Mouse (Mus musculus) frontal cortex, postnatal 10 days (tissue): ENCODE results near the gene B3galt4.
A peak's percentile ranks its signal among the peaks of the same experiment; 100 is the strongest.
"Not testable (repeated sequence)": the region's sequence is repeated elsewhere in the genome, so short reads cannot be mapped to it uniquely, and the experiment has no call there.

Experiments
- DNase-seq, 2 experiments: peaks; one replicate each; pipeline ENCODE4 v3.0.0; 2022; ENCODE audit warnings: low spot score in 2 of 2, mixed read lengths in 1 of 2

B3galt4 gene

DNA sequence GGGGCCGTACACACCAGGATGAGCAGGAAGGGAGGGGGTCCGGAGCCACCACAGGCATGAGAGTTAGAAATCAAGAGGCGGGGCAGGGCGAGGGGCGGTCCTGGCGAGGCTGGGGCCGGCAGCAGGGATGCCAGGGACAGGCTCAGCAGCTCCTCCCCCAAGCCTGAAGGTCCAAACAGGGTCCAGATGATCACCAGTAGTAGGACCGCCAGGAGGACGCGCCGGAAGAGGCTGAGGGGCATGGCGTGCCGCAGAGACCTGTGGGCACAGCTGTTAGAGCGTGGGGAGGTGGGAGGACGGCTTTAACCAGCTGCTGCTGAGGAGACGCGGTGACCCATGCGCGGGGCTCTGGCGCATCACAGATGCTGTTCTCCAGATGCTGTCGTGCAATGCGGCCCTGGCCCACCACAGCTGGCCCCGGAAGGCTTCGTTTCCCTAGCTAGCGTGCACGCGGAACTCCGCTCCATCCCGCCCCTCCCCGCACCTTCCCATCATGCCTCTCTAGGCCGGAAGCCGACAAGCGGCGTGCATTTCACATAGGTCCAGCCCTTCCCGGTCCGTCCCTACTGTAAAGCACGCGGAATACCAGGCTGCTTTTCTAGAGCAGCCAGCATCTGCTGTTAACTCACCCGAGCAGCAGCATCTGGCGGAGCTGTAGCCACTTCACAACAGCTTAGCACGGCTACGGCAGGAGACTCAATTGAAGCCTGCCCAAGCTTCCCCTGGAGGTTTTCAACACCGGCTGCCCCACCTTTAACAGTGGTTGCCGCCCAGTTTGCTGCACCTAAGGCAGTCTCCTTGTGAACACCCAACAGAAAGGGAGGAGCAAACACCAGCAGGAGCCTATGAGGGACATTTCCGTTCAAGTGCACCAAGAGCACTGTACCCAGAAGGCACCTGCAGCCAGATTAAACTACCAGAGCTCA, at the start of gene B3galt4:
B3galt4 (minus strand) TSS at position 468 of the 926 bp plus-strand sequence.
- peak in 1 of 2 experiments; percentile 75 for DNase-seq

- DNase-seq, result not testable (repeated sequence)
Measured at GRCm38 (mm10) chr17:34000796-34001195, 49.5 kb upstream of the B3galt4 start.

DNA sequence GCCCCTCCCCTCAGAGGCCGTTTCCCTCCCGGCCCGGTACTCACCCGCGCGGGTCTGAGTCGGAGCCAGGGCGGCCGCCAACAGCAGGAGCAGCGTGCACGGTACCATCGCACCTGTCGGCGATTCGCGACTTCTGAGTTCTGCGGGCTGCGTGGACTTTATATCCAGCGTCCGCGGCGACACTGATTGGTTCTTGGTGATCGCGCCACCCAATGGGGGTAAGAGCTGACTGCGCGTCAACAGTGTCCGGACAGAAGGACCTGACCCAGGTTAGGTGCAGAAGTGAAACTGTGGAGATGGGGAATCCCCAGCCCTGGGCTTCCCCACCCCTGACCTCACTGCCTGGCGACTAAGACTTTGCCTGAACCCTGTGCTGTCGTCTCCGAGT, 48.9 kb upstream of the B3galt4 start, which contains the start of gene H2-K1:
H2-K1 (minus strand) TSS at position 198 of the 388 bp plus-strand sequence.
- DNase-seq, result peak; percentile 55 to 65

DNA sequence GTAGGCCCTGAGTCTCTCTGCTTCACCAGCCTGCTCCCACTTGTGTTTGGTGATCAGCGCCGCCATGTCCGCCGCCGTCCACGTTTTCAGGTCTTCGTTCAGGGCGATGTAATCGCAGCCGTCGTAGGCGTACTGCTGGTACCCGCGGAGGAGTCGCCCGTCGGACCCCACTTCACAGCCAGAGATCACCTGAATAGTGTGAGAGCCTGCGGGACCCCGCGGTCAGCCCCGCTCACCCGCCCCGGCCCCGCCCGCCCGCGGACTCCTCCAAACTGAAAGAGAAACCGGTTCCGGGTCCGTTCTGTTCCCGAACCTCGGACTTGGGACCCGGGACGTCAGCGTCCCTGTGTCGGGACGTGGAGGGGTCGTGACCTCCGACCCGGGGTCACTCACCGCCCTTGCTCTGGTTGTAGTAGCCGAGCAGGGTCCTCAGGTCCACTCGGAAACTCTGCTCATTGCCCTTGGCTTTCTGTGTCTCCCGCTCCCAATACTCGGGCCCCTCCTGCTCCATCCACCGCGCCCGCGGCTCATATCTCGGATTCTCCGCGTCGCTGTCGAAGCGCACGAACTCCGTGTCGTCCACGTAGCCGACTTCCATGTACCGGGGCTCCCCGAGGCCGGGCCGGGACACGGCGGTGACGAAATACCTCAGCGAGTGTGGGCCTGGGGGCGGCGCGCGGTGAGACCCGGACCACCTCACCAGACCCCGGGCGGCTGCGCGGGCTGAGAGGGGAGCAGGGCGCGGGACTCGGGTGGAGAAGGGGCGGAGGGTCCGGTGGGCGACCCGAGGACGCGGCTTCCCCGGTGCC, 48.3 kb upstream of the B3galt4 start:
- DNase-seq, result no peak

GRCm38 (mm10) chr17:33998697-33999096, 47.4 kb upstream of the B3galt4 start:
- DNase-seq, result not testable (repeated sequence)

- DNase-seq, result not testable (repeated sequence)
Measured at GRCm38 (mm10) chr17:33997025-33997424, 45.7 kb upstream of the B3galt4 start.

DNA sequence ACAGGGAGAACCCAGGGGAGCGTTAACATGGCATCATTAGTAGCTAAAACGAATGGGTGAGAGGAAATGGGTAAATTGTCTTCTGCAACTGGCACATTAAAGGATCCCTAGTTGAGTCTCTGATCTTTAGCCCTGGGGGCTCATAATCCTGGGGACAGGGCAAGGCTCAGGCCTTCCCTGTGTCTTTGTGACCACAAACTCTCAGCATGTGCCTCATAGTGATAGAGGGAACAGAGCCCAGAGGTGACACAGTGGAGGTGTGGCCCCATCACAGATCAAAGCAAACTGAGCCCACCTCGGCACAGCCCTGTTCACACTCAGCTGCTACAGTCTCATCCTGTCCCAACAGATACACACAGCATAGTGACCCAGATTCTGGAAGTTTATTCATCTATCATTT, 44.4 kb upstream of the B3galt4 start:
- no peak for DNase-seq

DNA sequence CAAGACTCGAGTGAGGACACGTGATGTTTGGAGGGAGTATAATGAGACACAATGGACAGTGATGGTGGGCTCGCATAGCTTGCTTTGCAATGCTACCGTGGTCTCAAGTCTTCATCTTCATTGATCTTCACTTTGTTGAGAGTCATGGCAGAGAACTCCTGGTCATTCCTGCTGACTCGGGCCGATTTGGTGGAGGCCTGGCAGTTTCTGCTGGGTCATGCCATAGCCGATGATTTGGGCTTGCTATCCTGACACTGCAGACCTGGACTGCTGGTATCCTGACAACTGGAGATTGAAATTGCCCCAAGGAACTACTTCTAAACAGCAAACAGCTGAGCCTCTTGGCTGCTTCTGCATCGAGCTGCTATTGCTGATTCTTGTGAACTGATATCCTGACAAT, 43.7 kb upstream of the B3galt4 start:
- DNase-seq, result no peak

GRCm38 (mm10) chr17:33991788-33992664, 40.7 kb upstream of the B3galt4 start:
- DNase-seq, result peak in 1 of 2 experiments; percentile 16

DNA sequence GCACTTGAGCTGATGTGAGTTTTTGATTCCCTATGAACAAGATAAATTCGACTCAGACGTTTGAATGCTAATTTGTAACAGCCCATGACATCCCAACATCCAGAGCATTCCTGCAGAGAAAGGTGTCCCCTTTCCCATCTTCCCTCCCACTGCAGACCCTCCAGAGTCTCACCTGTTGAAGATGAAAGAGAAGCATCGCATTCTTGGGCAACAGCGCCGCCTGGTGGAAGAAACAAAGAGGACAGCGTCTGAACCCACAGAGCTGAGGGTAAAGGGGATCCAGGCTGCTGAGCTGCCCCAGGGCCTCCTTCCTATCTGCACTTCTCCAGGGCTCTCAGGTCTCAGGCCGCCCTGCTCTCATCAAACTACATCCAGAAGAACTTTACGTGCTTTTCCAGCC, 30.8 kb upstream of the B3galt4 start:
- DNase-seq, result not testable (repeated sequence)

- peak; percentile 84 to 87 for DNase-seq
Measured at GRCm38 (mm10) chr17:33981192-33981909, 30.1 kb upstream of the B3galt4 start.

DNA sequence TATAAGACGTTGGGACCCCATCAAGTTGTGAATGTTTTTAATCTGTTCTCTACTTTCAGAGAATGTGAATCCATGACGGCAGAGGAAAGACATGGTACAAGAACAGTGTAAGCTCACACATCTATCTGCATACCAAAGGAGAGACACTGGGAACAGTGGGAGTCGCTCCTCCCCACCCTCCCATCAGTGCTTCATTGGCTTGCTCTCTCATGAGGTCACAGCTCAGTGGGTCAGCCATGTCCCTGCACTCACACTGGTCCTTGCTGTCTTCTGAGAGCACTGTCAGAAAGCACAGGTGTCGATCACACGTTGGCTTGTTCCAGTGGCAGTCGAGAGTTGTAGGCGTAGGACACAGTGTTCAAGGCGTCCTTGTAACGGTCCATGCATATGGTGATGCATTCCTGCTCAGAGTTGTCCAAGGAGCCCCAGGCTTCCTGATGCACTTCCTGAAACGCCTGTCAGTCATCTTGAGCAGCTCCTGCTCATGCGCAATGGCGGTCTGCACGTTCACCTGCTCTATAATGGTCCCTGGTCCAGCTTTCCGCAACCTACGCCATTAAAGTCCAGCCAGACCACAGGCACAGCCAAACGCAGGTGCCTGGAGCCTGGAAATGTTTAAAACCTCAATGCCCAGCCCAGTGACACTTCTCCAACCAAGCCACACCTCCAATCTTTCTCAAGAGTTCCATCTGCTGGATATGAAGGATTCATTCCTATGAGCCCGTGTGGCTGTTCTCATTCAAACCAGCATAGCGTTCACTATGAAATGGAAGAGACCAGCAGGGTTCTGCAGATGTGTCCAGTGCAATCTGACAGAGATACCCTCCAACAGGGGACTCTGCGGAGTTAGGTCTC, 29.1 kb upstream of the B3galt4 start:
- DNase-seq, result no peak

GRCm38 (mm10) chr17:33979512-33980050, 28.3 kb upstream of the B3galt4 start:
- no peak for DNase-seq

- DNase-seq, result no peak
Measured at GRCm38 (mm10) chr17:33978631-33979031, 27.3 kb upstream of the B3galt4 start.

DNA sequence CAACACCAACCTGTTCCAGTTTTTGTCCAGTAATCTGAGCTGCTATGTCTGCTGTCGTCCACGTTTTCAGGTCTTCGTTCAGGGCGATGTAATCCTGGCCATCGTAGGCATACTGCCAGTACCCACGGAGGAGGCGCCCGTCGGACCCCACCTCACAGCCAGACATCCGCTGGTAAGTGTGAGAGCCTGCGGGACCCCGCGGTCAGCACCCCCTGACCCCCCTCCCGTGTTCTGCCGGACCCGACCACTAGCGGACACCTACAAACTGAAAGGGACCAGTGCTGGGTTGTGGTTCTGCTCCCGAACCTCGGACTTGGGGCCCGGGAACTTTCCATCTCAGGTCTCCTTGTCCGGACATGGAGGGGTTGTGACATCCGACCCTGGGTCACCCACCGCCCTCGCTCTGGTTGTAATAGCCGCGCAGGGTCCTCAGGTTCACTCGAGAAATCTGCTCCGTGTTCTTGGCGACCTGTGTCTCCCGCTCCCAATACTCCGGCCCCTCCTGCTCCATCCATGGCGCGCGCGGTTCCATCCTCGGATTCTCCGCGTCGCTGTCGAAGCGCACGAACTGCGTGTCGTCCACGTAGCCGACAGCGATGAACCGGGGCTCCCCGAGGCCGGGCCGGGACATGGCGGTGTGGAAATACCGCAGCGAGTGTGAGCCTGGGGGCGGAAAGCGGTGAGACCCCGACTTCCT, 26.7 kb upstream of the B3galt4 start:
- no peak for DNase-seq

GRCm38 (mm10) chr17:33973572-33973971, 22.3 kb upstream of the B3galt4 start:
- no peak for DNase-seq

- no peak for DNase-seq
Measured at GRCm38 (mm10) chr17:33972691-33973090, 21.4 kb upstream of the B3galt4 start.

DNA sequence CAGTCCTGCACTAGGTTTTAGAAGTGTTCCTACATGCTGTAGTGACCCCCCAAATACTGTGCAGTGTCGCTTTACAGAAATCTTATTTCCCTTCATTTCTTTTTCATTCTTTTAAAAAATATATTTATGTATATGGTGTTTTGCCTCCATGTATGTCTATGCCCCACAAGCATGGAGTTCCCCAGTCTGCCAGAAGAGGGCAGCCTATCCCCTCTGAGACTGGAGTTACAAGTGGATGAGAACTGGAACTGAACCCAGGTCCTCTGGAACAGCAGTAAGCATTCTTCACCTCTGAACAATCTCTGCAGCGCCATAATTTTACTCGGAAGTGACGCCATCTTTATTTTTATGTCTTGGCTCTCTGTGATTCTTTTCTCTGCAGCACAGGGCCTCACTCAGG, 18.1 kb upstream of the B3galt4 start:
- DNase-seq, result no peak

- DNase-seq, result no peak
Measured at GRCm38 (mm10) chr17:33968927-33969326, 17.6 kb upstream of the B3galt4 start.
